Mouse (Mus musculus) cortical plate, adult 2 months (tissue): Measurements from ENCODE around the gene Myl3. TPM values are rescaled to one million over a fixed set of nuclear protein-coding genes. Genes with fewer than 3 reads are reported as not detected.
A peak's percentile ranks its signal among the peaks of the same experiment; 100 is the strongest.

Experiments
- H3K27ac ChIP-seq: fragments of 200-500 bp; 2 replicates; pipeline ENCODE4 v1.5.1; 2012; ENCODE audit warnings: low read length, control low read depth, inconsistent platforms; ENCODE audit not compliant: insufficient read depth
- H3K4me1 ChIP-seq: fragments of 200-500 bp; 2 replicates; pipeline ENCODE4 v1.6.1; 2011; ENCODE audit warnings: low read length; ENCODE audit not compliant: control insufficient read depth, insufficient read depth
- H3K4me3 ChIP-seq: fragments of 200-500 bp; 2 replicates; pipeline ENCODE4 v1.5.1; 2011; ENCODE audit warnings: mild to moderate bottlenecking, low read length, control low read depth; ENCODE audit not compliant: insufficient read depth
- CTCF ChIP-seq: fragments of 200-500 bp; IDR thresholded peaks from 2 replicates; pipeline ENCODE4 v1.5.1; 2011; ENCODE audit warnings: mild to moderate bottlenecking, control low read depth, low read length; ENCODE audit not compliant: insufficient read depth; ENCODE audit errors: extremely low read depth
- POLR2A ChIP-seq: fragments of 200-500 bp; IDR thresholded peaks from 2 replicates; pipeline ENCODE4 v1.6.1; 2011; ENCODE audit warnings: mild to moderate bottlenecking, low read length, control low read depth; ENCODE audit not compliant: insufficient read depth; ENCODE audit errors: extremely low read depth
- polyA plus RNA-seq: library from polyadenylated mRNA; depleted of rRNA; stranded (reverse); fragments of >200 nt; gene quantifications from 2 replicates; pipeline ENCODE4 v1.2.3, GENCODE M21; 2012

The Myl3 gene
- polyA plus RNA-seq, 1 experiment: 0.13 TPM

- Histone ChIP-seq H3K27ac (no peak overlapping the region), H3K4me3 (no peak overlapping the region), H3K4me1 (no peaks in the 10 kb centered on the region)
- TF ChIP-seq CTCF (no peak), POLR2A (no peak)
These were observed 36.9 kb downstream of the Myl3 start for GRCm38 (mm10) chr9:110778559-110778958.

- Histone ChIP-seq H3K4me3 (no peak overlapping the region), H3K4me1 (no peaks in the 10 kb centered on the region), H3K27ac (no peak overlapping the region)
- no peak for TF ChIP-seq POLR2A
- TF ChIP-seq CTCF: 0 out of 2 replicates have a peak, but pooled peaks have one; percentile 2
These were observed 37.7 kb downstream of the Myl3 start for GRCm38 (mm10) chr9:110779242-110779913.

DNA sequence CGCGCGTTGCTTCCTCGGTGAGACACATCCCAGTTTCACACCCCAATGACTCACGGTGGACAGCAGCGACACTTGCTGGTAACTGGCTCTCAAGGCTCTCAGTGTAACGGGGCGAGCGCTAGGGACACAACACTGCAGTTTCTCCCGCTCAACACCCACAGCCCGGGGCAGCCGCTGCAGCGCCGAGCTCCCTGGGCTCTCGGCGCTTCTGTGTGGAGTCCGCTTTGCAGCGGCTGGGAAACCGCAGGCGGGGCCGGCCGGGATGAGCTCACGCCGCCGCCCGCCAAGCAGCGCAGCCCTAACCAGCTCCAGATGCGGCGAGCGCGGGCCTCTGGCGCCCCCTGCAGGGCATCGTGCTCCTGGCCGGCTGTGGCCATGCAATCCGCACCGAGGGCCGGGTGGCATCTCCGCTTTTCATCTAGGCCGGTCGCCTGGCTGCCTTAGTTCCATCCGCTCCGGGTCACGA, 39.6 kb downstream of the Myl3 start:
- TF ChIP-seq POLR2A: no peak
- TF ChIP-seq CTCF: peak; percentile 67
- H3K4me3 ChIP-seq: peak overlapping the region; percentile 28
- no peak overlapping the region for H3K27ac ChIP-seq
- H3K4me1 ChIP-seq: no peaks in the 10 kb centered on the region

GRCm38 (mm10) chr9:110781731-110782130, 40.1 kb downstream of the Myl3 start:
- no peak for TF ChIP-seq POLR2A
- no peak for TF ChIP-seq CTCF
- Histone ChIP-seq H3K4me3 (peak overlapping the region; percentile 28), H3K4me1 (no peaks in the 10 kb centered on the region), H3K27ac (no peak overlapping the region)

DNA sequence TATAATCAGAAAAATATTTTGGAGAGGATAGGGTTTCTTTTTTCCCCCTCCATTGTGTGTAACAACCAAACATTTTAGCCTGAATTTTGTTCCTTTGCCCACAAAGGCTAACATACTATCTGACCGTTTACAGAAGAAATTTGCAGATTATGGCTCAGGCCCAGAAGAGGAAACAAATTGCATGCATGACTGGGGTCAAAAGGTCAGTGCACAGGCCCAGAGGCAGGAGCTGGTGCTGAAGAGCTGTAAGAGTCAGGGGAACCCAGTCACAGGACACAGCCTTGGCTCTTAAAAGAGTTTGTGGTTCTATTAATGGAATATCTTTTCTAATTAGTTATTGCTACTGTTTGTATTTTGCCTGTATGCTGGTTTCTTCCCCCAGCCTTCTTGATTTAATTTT, 42.0 kb downstream of the Myl3 start:
- no peak for TF ChIP-seq POLR2A
- no peak for TF ChIP-seq CTCF
- Histone ChIP-seq H3K27ac (no peak overlapping the region), H3K4me1 (no peaks in the 10 kb centered on the region), H3K4me3 (no peak overlapping the region)

- H3K4me1 ChIP-seq: no peaks in the 10 kb centered on the region; the same call in 1 of the 2 replicates
- H3K4me3 ChIP-seq: no peak overlapping the region
- TF ChIP-seq POLR2A: no peak
- no peak for TF ChIP-seq CTCF
- H3K27ac ChIP-seq: no peak overlapping the region
These were observed 46.5 kb downstream of the Myl3 start for GRCm38 (mm10) chr9:110788169-110788568.

DNA sequence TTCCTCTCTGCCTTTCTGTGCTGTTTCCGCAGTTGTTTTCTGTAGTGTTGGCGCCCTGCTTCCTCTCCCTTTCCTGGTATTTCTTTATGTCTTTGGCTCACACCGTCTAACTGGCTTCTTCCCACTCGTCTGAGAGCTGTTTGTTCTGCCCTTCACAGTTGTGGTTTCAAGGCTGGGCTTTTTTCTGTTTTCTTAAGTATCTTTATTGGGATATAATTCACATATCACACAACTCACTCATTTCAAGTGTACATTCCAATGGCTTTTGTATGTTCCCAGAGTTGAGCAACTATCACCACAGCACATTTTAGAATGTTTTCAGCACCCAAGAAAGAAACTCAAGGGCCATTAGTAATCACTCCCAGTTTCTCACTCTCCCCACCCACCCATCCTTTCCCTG, 48.8 kb downstream of the Myl3 start:
- no peaks in the 10 kb centered on the region; the same call in 1 of the 2 replicates for H3K4me1 ChIP-seq
- no peak overlapping the region for H3K27ac ChIP-seq
- TF ChIP-seq CTCF (no peak), POLR2A (no peak)

DNA sequence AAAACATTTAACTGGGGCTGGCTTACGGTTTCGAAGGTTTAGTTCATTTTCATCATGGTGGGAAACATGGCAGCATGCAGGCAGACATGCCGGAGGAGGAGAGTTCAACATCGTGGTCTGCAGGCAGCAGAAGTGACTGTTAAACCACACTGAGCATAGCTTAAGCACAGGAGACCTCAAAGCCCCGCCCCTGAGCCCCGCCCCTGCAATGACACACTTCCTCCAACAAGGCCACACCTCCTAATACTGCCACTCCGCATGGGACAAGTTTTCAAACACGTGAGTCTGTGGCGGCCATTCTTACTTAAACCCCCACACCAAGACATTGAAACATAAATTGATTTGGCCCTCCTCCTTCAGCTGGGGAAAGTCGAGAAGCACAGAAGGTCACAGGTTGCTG, 55.4 kb downstream of the Myl3 start:
- Histone ChIP-seq H3K4me1 (no peaks in the 10 kb centered on the region), H3K27ac (no peak overlapping the region), H3K4me3 (no peak overlapping the region)
- TF ChIP-seq CTCF (no peak), POLR2A (no peak)

More for the DNA sequence above, 48.8 kb downstream of the Myl3 start:
- no peak overlapping the region for H3K4me3 ChIP-seq

GRCm38 (mm10) chr9:110797866-110798265, 56.2 kb downstream of the Myl3 start, which contains the start of gene Prss42:
Gene Prss42, plus strand, starts transcription at chr9:110798166.
- Histone ChIP-seq H3K4me3 (no peak within 1 kb of the TSS), H3K4me1 (no peaks in the 10 kb centered on the region), H3K27ac (no peak within 1 kb of the TSS)
- TF ChIP-seq POLR2A (no peak), CTCF (no peak)

GRCm38 (mm10) chr9:110800834-110801479, 59.3 kb downstream of the Myl3 start:
- H3K4me1 ChIP-seq: no peaks in the 10 kb centered on the region
- no peak for TF ChIP-seq CTCF
- no peak for TF ChIP-seq POLR2A
- H3K27ac ChIP-seq: no peak overlapping the region
- no peak overlapping the region for H3K4me3 ChIP-seq
